Mouse (Mus musculus): Measurements from ENCODE around the gene Ndufb10. TPM values are rescaled to one million over a fixed set of nuclear protein-coding genes. Genes with fewer than 3 reads are reported as not detected.
A peak's percentile ranks its signal among the peaks of the same experiment; 100 is the strongest.

Ndufb10 gene
- polyA plus RNA-seq, 1 experiment = 343 TPM

- peaks cover under 1% of the 10 kb centered on the region for H3K79me3 ChIP-seq (ENCODE audit: low read depth)
- peak within 1 kb of the TSS; percentile 24 for H3ac ChIP-seq (ENCODE audit: control insufficient read depth, insufficient read length, low read depth)
- H3K79me2 ChIP-seq (ENCODE audit: control insufficient read depth, insufficient read depth) = peaks cover 3% of the 10 kb centered on the region
- peak within 1 kb of the TSS; percentile 21 for H3K4me3 ChIP-seq (ENCODE audit: insufficient read depth, poor library complexity, severe bottlenecking)
- no peak for TF ChIP-seq MYOG (IDR thresholded peaks at IDR 0.05; ENCODE audit: control insufficient read depth, extremely low read depth, insufficient read length)
- TF ChIP-seq MAX (IDR thresholded peaks at IDR 0.05) = no peak
- TF ChIP-seq CEBPB (IDR thresholded peaks at IDR 0.05; ENCODE audit: low read depth) = no peak
- no peak for TF ChIP-seq MYOD1 (IDR thresholded peaks at IDR 0.05; ENCODE audit: control insufficient read depth, insufficient read length, low read depth)
- no peak for TF ChIP-seq CTCF (IDR thresholded peaks at IDR 0.05; ENCODE audit: control insufficient read depth, insufficient read depth, insufficient read length)
- TF ChIP-seq FOSL1 (IDR thresholded peaks at IDR 0.05; ENCODE audit: insufficient read depth, low read length, poor library complexity, severe bottlenecking) = no peak
- no peak for TF ChIP-seq USF1 (IDR thresholded peaks at IDR 0.05; ENCODE audit: low read depth)
- no peaks in the 10 kb centered on the region for H3K27me3 ChIP-seq (ENCODE audit: control insufficient read depth, insufficient read depth, insufficient read length)
- H3K36me3 ChIP-seq (ENCODE audit: control insufficient read depth, insufficient read depth) = peaks cover 7% of the 10 kb centered on the region
Observed at GRCm38 (mm10) chr17:24689251-24690081, 34.8 kb downstream of the Ndufb10 start, which contains the start of gene Syngr3. Syngr3 (minus strand) TSS chr17:24689955.

GRCm38 (mm10) chr17:24687599-24687998, 36.7 kb downstream of the Ndufb10 start:
- Histone ChIP-seq H3K4me3 (ENCODE audit: insufficient read depth, poor library complexity, severe bottlenecking) (no peak overlapping the region), H3ac (ENCODE audit: control insufficient read depth, insufficient read length, low read depth) (no peak overlapping the region)
- TF ChIP-seq CEBPB (IDR thresholded peaks at IDR 0.05; ENCODE audit: low read depth) (no peak), MAX (IDR thresholded peaks at IDR 0.05) (no peak), CTCF (IDR thresholded peaks at IDR 0.05; ENCODE audit: control insufficient read depth, insufficient read depth, insufficient read length) (no peak), MYOD1 (IDR thresholded peaks at IDR 0.05; ENCODE audit: control insufficient read depth, insufficient read length, low read depth) (no peak), USF1 (IDR thresholded peaks at IDR 0.05; ENCODE audit: low read depth) (no peak), FOSL1 (IDR thresholded peaks at IDR 0.05; ENCODE audit: insufficient read depth, low read length, poor library complexity, severe bottlenecking) (no peak), MYOG (IDR thresholded peaks at IDR 0.05; ENCODE audit: control insufficient read depth, extremely low read depth, insufficient read length) (no peak)

GRCm38 (mm10) chr17:24687146-24687595, 37.1 kb downstream of the Ndufb10 start:
- H3K27me3 ChIP-seq (ENCODE audit: control insufficient read depth, insufficient read depth, insufficient read length) = no peaks in the 10 kb centered on the region
- TF ChIP-seq MYOG (IDR thresholded peaks at IDR 0.05; ENCODE audit: control insufficient read depth, extremely low read depth, insufficient read length) = no peak
- no peak for TF ChIP-seq MAX (IDR thresholded peaks at IDR 0.05)
- TF ChIP-seq CEBPB (IDR thresholded peaks at IDR 0.05; ENCODE audit: low read depth) = no peak
- TF ChIP-seq CTCF (IDR thresholded peaks at IDR 0.05; ENCODE audit: control insufficient read depth, insufficient read depth, insufficient read length) = no peak
- no peak for TF ChIP-seq USF1 (IDR thresholded peaks at IDR 0.05; ENCODE audit: low read depth)
- no peak for TF ChIP-seq MYOD1 (IDR thresholded peaks at IDR 0.05; ENCODE audit: control insufficient read depth, insufficient read length, low read depth)
- no peak for TF ChIP-seq FOSL1 (IDR thresholded peaks at IDR 0.05; ENCODE audit: insufficient read depth, low read length, poor library complexity, severe bottlenecking)
- no peaks in the 10 kb centered on the region for H3K79me2 ChIP-seq (ENCODE audit: control insufficient read depth, insufficient read depth)
- no peak overlapping the region for H3ac ChIP-seq (ENCODE audit: control insufficient read depth, insufficient read length, low read depth)
- H3K36me3 ChIP-seq (ENCODE audit: control insufficient read depth, insufficient read depth) = no peaks in the 10 kb centered on the region
- no peak overlapping the region for H3K4me3 ChIP-seq (ENCODE audit: insufficient read depth, poor library complexity, severe bottlenecking)
- H3K79me3 ChIP-seq (ENCODE audit: low read depth) = no peaks in the 10 kb centered on the region

More at GRCm38 (mm10) chr17:24687599-24687998, 36.7 kb downstream of the Ndufb10 start:
- H3K36me3 ChIP-seq (ENCODE audit: control insufficient read depth, insufficient read depth) = no peaks in the 10 kb centered on the region
- H3K27me3 ChIP-seq (ENCODE audit: control insufficient read depth, insufficient read depth, insufficient read length) = no peaks in the 10 kb centered on the region
- H3K79me2 ChIP-seq (ENCODE audit: control insufficient read depth, insufficient read depth) = no peaks in the 10 kb centered on the region
- no peaks in the 10 kb centered on the region for H3K79me3 ChIP-seq (ENCODE audit: low read depth)

GRCm38 (mm10) chr17:24686514-24686913, 37.8 kb downstream of the Ndufb10 start:
- TF ChIP-seq MAX (IDR thresholded peaks at IDR 0.05) = no peak
- TF ChIP-seq CEBPB (IDR thresholded peaks at IDR 0.05; ENCODE audit: low read depth) = no peak
- no peak for TF ChIP-seq CTCF (IDR thresholded peaks at IDR 0.05; ENCODE audit: control insufficient read depth, insufficient read depth, insufficient read length)
- TF ChIP-seq MYOD1 (IDR thresholded peaks at IDR 0.05; ENCODE audit: control insufficient read depth, insufficient read length, low read depth) = no peak
- TF ChIP-seq FOSL1 (IDR thresholded peaks at IDR 0.05; ENCODE audit: insufficient read depth, low read length, poor library complexity, severe bottlenecking) = no peak
- TF ChIP-seq USF1 (IDR thresholded peaks at IDR 0.05; ENCODE audit: low read depth) = no peak
- no peak for TF ChIP-seq MYOG (IDR thresholded peaks at IDR 0.05; ENCODE audit: control insufficient read depth, extremely low read depth, insufficient read length)
- Histone ChIP-seq H3K27me3 (ENCODE audit: control insufficient read depth, insufficient read depth, insufficient read length) (no peaks in the 10 kb centered on the region), H3K79me2 (ENCODE audit: control insufficient read depth, insufficient read depth) (no peaks in the 10 kb centered on the region), H3K36me3 (ENCODE audit: control insufficient read depth, insufficient read depth) (peaks cover 6% of the 10 kb centered on the region), H3K4me3 (ENCODE audit: insufficient read depth, poor library complexity, severe bottlenecking) (no peak overlapping the region), H3K79me3 (ENCODE audit: low read depth) (no peaks in the 10 kb centered on the region), H3ac (ENCODE audit: control insufficient read depth, insufficient read length, low read depth) (no peak overlapping the region)

- Histone ChIP-seq H3K79me2 (ENCODE audit: control insufficient read depth, insufficient read depth) (peaks cover 46% of the 10 kb centered on the region), H3ac (ENCODE audit: control insufficient read depth, insufficient read length, low read depth) (no peak overlapping the region), H3K27me3 (ENCODE audit: control insufficient read depth, insufficient read depth, insufficient read length) (no peaks in the 10 kb centered on the region), H3K79me3 (ENCODE audit: low read depth) (peaks cover 20% of the 10 kb centered on the region), H3K36me3 (ENCODE audit: control insufficient read depth, insufficient read depth) (peaks cover 30% of the 10 kb centered on the region), H3K4me3 (ENCODE audit: insufficient read depth, poor library complexity, severe bottlenecking) (no peak overlapping the region)
- TF ChIP-seq CEBPB (IDR thresholded peaks at IDR 0.05; ENCODE audit: low read depth) (no peak), MAX (IDR thresholded peaks at IDR 0.05) (no peak), CTCF (IDR thresholded peaks at IDR 0.05; ENCODE audit: control insufficient read depth, insufficient read depth, insufficient read length) (no peak), MYOG (IDR thresholded peaks at IDR 0.05; ENCODE audit: control insufficient read depth, extremely low read depth, insufficient read length) (no peak), USF1 (IDR thresholded peaks at IDR 0.05; ENCODE audit: low read depth) (no peak), FOSL1 (IDR thresholded peaks at IDR 0.05; ENCODE audit: insufficient read depth, low read length, poor library complexity, severe bottlenecking) (no peak), MYOD1 (IDR thresholded peaks at IDR 0.05; ENCODE audit: control insufficient read depth, insufficient read length, low read depth) (no peak)
Observed at GRCm38 (mm10) chr17:24677500-24678080, 46.7 kb downstream of the Ndufb10 start.
